Mouse (Mus musculus) hindbrain, embryonic 15.5 days (tissue): ENCODE measurements at regions not wholly inside any gene's neighbourhood (a gene's known extent, or its start where the extent isn't known, plus 50 kb on each side); places are given as distances from the start of the nearest gene placed in this dataset.
"Not testable (repeated sequence)": the region's sequence is repeated elsewhere in the genome, so short reads cannot be mapped to it uniquely, and the experiment has no call there.

Experiments
- ATAC-seq: fragments of 200-750 bp; cut with Nextera tagmentation; 2 replicates; pipeline ENCODE4 v1.8.0; 2017; ENCODE audit warnings: low read depth, moderate number of reproducible peaks, moderate TSS enrichment; ENCODE audit not compliant: low FRiP score
- H3K27ac ChIP-seq: fragments of 300-500 bp; sonication (generic); replicated peaks from 2 replicates; pipeline ENCODE4 v1.5.1; 2015; ENCODE audit warnings: mild to moderate bottlenecking, inconsistent platforms
- H3K27me3 ChIP-seq: fragments of 300-500 bp; sonication (generic); 2 replicates; pipeline ENCODE4 v1.6.1; 2015; ENCODE audit warnings: control low read depth, inconsistent platforms
- H3K36me3 ChIP-seq: fragments of 300-500 bp; sonication (generic); 2 replicates; pipeline ENCODE4 v1.6.1; 2015; ENCODE audit warnings: control low read depth, inconsistent platforms
- H3K4me1 ChIP-seq: fragments of 300-500 bp; sonication (generic); replicated peaks from 2 replicates; pipeline ENCODE4 v1.6.1; 2015; ENCODE audit warnings: control low read depth, inconsistent platforms
- H3K4me2 ChIP-seq: fragments of 300-500 bp; sonication (generic); 2 replicates; pipeline ENCODE4 v1.6.1; 2015; ENCODE audit warnings: moderate library complexity, mild to moderate bottlenecking, inconsistent platforms
- H3K4me3 ChIP-seq: fragments of 300-500 bp; sonication (generic); 2 replicates; pipeline ENCODE4 v1.5.1; 2015; ENCODE audit warnings: mild to moderate bottlenecking, inconsistent platforms
- H3K9ac ChIP-seq: fragments of 300-500 bp; sonication (generic); 2 replicates; pipeline ENCODE4 v1.6.1; 2015; ENCODE audit warnings: inconsistent platforms
- H3K9me3 ChIP-seq: fragments of 300-500 bp; sonication (generic); 2 replicates; pipeline ENCODE4 v1.6.1; 2016; ENCODE audit warnings: control low read depth, inconsistent platforms
- WGBS: fragments of 180-500 bp; shearing (Covaris S2); methylation state at CpG from one replicate; pipeline ENCODE4 v1.1.7; 2015; 5-methylcytosine and 5-hydroxymethylcytosine counted together

DNA sequence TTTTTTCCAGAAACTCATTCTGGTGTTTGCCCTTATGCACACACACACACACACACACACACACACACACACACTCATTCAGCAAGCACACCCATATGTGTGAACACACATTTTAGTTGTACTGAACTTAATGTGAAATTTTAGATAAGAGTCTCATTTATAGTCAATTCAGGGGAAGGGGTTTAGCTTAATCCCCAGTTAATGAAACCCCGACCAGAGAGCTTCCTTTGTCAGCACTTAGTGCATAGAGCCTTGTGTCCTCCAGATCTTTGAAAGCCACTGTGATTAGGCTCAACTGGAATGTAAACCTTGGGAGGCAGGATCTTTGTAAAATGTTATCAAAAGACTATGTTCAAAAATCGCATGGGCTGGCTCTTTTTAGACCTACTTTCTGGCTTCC is 53.4 kb downstream of the Rps12 start:
- 56% methylated on average over 2 of the region's 2 CpGs for WGBS

DNA sequence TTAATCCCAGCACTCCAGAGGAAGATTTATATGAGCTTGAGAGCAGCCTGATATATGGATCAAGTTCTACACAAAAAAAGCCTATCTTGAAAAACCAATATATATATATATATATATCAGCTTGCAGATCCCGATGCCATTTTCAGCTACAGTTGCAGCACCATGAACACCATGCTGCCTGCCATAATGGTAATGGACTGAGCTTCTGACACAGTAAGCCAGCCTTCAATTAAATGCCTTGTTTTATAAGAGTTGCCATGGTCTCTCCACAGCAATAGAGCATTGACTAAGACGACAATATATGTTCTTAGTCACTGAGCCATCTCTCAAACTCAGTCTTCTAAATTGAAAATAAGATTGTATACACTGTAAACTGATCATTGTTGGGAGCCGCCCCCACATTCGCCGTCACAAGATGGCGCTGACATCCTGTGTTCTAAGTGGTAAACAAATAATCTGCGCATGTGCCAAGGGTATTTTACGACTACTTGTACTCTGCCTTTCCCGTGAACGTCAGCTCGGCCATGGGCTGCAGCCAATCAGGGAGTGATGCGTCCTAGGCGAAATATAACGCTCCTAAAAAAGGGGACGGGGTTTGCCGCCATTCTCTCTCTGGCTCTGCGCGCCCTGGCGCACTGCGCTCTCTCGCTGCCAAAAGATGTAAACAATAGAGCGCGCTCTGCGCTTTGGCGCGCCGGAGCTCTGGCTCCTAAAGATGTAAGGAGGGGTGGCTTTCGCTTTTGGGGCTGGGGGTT is 60.9 kb downstream of the Rps12 start:
- H3K9ac ChIP-seq, H3K4me1 ChIP-seq, H3K9me3 ChIP-seq, H3K36me3 ChIP-seq, H3K27ac ChIP-seq, H3K27me3 ChIP-seq, ATAC-seq: not testable (repeated sequence)
- 88% methylated on average over 28 of the region's 28 CpGs for WGBS
- H3K4me2 ChIP-seq = peak overlapping the region; percentile 17; the same call in 1 of the 2 replicates
- peak overlapping the region; percentile 24; the same call in 1 of the 2 replicates for H3K4me3 ChIP-seq

More for the DNA sequence above, 53.4 kb downstream of the Rps12 start:
- no peak overlapping the region for H3K4me2 ChIP-seq
- H3K9ac ChIP-seq = no peak overlapping the region
- H3K9me3 ChIP-seq = no peaks in the 10 kb centered on the region
- H3K4me3 ChIP-seq = no peak overlapping the region
- H3K27me3 ChIP-seq = no peaks in the 10 kb centered on the region
- no peaks in the 10 kb centered on the region for H3K36me3 ChIP-seq
- H3K27ac ChIP-seq = no peak overlapping the region
- no peak for ATAC-seq
- no peaks in the 10 kb centered on the region for H3K4me1 ChIP-seq

DNA sequence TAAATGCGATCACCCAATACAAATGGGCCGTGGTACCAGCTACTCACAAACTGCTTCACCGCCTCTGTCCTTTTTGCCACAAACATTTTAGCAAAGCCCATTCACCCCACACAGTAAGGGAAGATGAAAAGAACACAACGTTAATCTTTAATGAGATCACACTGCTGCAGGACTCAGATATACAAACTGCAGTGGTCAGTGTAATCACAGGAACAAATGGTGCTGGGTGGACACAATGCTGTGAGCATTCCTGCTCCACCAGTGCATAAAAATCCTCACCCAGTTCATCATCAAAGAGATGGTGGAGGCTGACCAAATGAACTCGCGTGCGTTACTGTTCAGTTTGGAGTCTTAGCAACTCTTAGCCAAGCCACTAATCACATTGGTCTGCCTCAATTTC is 69.0 kb downstream of the Rps12 start:
- no peaks in the 10 kb centered on the region for H3K36me3 ChIP-seq
- no peak overlapping the region for H3K4me3 ChIP-seq
- no peaks in the 10 kb centered on the region for H3K4me1 ChIP-seq
- WGBS = 29% methylated on average over 7 of the region's 7 CpGs
- no peak overlapping the region for H3K9ac ChIP-seq
- no peak overlapping the region for H3K4me2 ChIP-seq
- no peak for ATAC-seq
- no peaks in the 10 kb centered on the region for H3K27me3 ChIP-seq
- H3K9me3 ChIP-seq = no peaks in the 10 kb centered on the region
- no peak overlapping the region for H3K27ac ChIP-seq

DNA sequence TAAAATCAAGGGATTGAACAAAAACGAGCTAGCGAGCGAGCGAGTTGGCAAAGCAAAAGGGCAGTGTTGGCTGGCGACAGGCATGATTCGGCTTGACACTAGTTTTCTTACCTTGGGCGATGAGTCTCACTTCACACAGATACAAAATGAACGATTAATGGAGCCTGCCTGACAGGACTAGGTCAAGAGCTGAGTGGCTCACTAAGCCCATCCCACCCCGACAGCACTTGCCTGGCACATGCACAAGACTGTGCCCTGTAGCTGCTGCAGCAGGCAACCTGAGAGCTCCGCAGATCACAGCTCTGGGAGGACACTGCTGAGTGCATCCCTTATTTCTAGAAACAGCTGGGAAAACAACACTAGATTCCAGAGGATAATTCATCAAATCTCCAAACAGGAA is 71.6 kb downstream of the Rps12 start:
- Histone ChIP-seq H3K27me3 (no peaks in the 10 kb centered on the region), H3K4me1 (0 out of 2 replicates have a peak, but pooled peaks cover 6% of the 10 kb centered on the region), H3K9ac (no peak overlapping the region), H3K4me3 (no peak overlapping the region), H3K9me3 (no peaks in the 10 kb centered on the region), H3K36me3 (no peaks in the 10 kb centered on the region), H3K27ac (no peak overlapping the region), H3K4me2 (no peak overlapping the region)
- 88% methylated on average over 10 of the region's 10 CpGs for WGBS
- no peak for ATAC-seq

DNA sequence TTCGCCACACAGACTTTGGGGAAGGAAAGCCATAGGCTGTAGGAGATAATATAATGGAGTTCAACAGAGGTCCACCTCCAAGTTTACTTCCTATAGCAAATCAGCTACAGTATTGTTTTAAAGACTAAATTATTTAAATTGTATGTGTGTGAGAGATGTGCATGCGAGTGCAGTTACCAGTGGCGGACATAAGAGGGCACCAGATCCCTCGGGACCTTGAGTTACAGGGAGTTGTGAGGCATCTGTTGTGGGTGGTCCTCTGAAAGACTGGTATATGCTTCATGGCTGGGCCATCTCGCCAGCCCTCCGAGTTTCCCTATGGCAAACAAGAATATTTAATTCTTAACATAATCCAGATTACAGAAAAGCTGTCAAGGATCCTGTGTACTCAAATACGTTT is 72.0 kb downstream of the Rps12 start:
- Histone ChIP-seq H3K27me3 (no peaks in the 10 kb centered on the region), H3K4me3 (no peak overlapping the region), H3K9ac (no peak overlapping the region), H3K36me3 (no peaks in the 10 kb centered on the region), H3K4me1 (0 out of 2 replicates have a peak, but pooled peaks cover 6% of the 10 kb centered on the region), H3K9me3 (no peaks in the 10 kb centered on the region), H3K27ac (no peak overlapping the region), H3K4me2 (no peak overlapping the region)
- 96% methylated on average over 7 of the region's 7 CpGs for WGBS
- no peak for ATAC-seq

DNA sequence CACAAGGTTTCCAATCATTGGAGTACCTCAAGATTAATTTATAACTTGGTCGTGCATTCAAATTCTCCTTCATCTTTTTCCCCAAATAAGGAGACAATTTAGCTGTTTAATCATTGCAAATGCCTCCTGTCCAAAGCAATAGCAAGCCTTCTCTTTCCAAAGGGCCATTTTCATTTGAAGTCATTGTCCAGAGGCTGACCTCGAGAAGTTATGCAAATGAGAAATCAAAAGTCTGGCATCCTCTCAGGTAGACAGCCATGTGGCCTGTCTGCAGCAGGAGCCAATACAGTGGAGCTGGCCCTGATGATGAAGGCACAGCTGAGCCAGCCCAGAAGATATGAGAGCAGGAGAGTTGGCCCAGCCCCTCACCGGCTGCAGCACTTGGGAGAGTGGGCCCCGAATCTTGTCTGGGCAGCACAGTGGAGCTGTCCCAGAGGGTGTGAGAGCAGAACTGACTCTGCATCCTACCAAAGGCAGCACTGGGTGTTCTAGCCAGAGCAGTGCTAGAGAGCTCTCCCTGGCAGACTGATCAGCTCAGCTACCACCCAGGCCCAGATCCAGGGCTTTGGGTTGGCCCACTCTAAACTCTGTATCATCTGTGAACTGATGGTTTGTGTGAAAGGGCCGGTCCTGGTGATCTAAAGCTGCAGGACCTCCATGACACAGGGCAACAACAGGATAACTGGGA is 74.2 kb downstream of the Rps12 start:
- Histone ChIP-seq H3K9ac (no peak overlapping the region), H3K27ac (no peak overlapping the region), H3K9me3 (no peaks in the 10 kb centered on the region), H3K4me1 (0 out of 2 replicates have a peak, but pooled peaks cover 6% of the 10 kb centered on the region), H3K4me2 (no peak overlapping the region), H3K36me3 (no peaks in the 10 kb centered on the region), H3K4me3 (no peak overlapping the region), H3K27me3 (no peaks in the 10 kb centered on the region)
- 64% methylated on average over 5 of the region's 5 CpGs for WGBS
- ATAC-seq = no peak

DNA sequence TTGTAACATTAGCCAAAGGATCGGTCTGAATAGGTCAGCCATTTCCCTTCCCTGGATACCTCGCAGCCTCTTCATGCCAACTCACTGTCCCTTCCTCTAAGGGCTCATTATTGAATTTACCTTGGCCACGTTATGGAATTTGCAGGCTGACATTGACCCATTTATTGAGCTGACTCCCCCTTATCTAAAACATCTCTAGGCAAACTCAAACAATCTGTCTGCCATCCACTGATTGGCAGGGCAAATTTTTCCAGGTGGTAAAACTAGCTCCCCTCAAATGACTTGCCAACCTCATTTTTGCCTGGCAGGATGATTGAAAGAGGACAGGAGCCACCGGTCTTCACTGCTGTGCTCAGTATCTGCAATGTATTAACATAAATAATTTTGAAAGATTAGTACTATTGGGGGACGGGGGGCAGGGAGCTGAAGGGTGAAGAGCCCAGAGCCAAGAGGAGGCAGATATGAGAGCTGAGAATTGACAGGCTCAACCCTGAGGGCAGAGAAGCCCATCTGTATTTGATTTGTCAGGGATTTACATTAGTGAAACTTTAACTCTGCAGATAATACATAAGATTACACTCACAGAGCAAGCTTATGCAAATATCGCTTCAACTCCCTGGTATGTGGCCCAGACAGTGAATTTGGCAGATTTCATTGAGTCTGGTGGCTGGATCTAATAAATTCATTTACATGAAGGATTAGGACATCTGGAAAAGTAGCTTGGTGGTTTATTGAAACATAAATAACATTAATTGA is 75.5 kb downstream of the Rps12 start:
- ATAC-seq = no peak
- 65% methylated on average over 6 of the region's 6 CpGs for WGBS
- H3K4me1 ChIP-seq = 0 out of 2 replicates have a peak, but pooled peaks cover 6% of the 10 kb centered on the region
- no peak overlapping the region for H3K4me2 ChIP-seq
- H3K27me3 ChIP-seq = no peaks in the 10 kb centered on the region
- no peak overlapping the region for H3K4me3 ChIP-seq
- H3K36me3 ChIP-seq = no peaks in the 10 kb centered on the region
- no peak overlapping the region for H3K27ac ChIP-seq
- H3K9ac ChIP-seq = no peak overlapping the region
- no peaks in the 10 kb centered on the region for H3K9me3 ChIP-seq

DNA sequence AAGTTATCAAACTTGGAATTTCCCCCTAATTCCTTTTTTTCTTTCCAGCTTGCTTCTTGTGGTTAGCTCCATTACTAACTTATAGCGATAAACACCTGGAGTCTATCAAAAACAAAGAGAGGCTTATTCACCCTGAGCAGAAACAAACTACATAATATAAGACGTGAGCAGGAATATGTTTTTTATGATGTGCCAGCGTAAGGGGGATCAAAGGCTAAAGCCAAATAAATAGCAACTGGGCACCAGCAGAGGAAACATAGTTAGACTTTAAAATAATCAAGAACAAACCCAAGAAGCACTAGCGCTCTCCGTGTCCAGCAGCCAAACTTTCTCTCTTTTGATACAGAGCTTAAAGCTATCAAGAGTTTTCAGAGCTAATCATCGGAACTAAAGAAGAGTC is 76.1 kb downstream of the Rps12 start:
- Histone ChIP-seq H3K9ac (no peak overlapping the region), H3K27me3 (no peaks in the 10 kb centered on the region), H3K4me2 (no peak overlapping the region), H3K4me1 (0 out of 2 replicates have a peak, but pooled peaks cover 6% of the 10 kb centered on the region), H3K9me3 (no peaks in the 10 kb centered on the region), H3K36me3 (no peaks in the 10 kb centered on the region), H3K4me3 (no peak overlapping the region), H3K27ac (no peak overlapping the region)
- WGBS = 86% methylated on average over 6 of the region's 6 CpGs
- ATAC-seq = no peak

DNA sequence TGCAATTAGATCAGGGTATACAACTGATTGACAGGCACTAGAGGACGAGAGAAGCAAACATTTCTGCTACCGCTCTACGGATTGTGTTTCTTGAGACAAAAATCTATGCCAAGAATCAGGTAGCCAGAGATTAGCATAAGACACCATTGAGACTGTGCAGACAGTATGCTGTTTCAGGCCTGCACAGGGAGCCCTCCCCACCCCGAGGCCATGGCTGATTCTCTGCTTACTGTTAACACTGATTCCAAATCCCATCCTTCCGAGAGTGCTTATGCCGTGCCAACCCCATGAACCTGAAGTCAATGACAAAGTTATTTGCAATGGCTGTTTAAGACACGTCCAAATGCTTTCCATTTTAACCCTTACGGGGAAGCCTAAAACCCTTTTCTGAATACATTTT is 78.8 kb downstream of the Rps12 start:
- WGBS = 87% methylated on average over 8 of the region's 8 CpGs
- Histone ChIP-seq H3K36me3 (no peaks in the 10 kb centered on the region), H3K4me1 (0 out of 2 replicates have a peak, but pooled peaks cover 6% of the 10 kb centered on the region), H3K4me2 (no peak overlapping the region), H3K27me3 (no peaks in the 10 kb centered on the region), H3K4me3 (no peak overlapping the region), H3K9me3 (no peaks in the 10 kb centered on the region), H3K9ac (no peak overlapping the region), H3K27ac (no peak overlapping the region)
- no peak for ATAC-seq

DNA sequence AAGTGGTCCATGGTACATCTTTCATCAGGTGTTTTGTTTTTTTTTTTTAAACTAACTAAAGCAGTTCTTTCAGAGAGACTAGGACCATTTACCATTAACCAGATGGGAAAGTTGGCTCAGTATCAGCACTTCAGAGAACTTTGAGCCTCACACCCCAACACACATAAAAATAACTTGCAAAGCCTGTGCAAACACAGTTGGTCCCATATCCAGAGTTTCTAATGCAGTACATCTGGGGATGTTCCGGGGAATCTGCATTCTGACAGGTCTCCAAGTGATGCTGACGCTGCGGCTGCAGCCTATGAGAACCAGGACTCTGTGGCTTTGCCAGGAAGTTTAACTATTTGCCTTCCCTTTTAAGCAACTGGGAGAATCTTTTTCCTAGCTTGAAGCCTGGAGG is 79.9 kb downstream of the Rps12 start:
- H3K36me3 ChIP-seq = no peaks in the 10 kb centered on the region
- no peaks in the 10 kb centered on the region for H3K27me3 ChIP-seq
- no peak overlapping the region for H3K9ac ChIP-seq
- no peaks in the 10 kb centered on the region for H3K9me3 ChIP-seq
- ATAC-seq = no peak
- no peak overlapping the region for H3K4me3 ChIP-seq
- no peak overlapping the region for H3K4me2 ChIP-seq
- H3K27ac ChIP-seq = no peak overlapping the region
- H3K4me1 ChIP-seq = 0 out of 2 replicates have a peak, but pooled peaks cover 4% of the 10 kb centered on the region
- WGBS = 71% methylated on average over 3 of the region's 3 CpGs

DNA sequence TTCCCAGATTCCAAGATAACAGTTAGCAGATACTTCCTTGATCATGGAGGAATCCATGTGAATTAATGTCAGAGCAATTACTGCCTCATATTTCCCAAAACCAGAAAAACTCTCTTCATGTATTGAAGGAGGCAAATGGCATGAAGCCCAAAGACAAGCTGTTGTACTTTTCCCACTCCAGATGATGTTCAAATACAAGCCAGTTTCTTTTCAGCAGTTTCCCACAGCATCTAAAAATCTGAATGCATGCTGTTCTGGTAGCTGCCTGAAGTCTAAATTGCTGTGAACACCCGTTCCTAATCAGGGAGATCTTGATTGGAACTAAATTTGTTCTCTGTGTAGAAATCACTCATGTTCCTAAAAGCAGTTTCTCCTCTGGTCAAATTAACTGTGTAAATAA is 83.0 kb downstream of the Rps12 start:
- Histone ChIP-seq H3K4me1 (no peaks in the 10 kb centered on the region), H3K9me3 (no peaks in the 10 kb centered on the region), H3K27me3 (no peaks in the 10 kb centered on the region), H3K9ac (no peak overlapping the region), H3K4me3 (no peak overlapping the region), H3K27ac (no peak overlapping the region), H3K4me2 (no peak overlapping the region), H3K36me3 (no peaks in the 10 kb centered on the region)
- WGBS = 77% methylated on average over 1 of the region's 1 CpGs
- ATAC-seq = no peak

DNA sequence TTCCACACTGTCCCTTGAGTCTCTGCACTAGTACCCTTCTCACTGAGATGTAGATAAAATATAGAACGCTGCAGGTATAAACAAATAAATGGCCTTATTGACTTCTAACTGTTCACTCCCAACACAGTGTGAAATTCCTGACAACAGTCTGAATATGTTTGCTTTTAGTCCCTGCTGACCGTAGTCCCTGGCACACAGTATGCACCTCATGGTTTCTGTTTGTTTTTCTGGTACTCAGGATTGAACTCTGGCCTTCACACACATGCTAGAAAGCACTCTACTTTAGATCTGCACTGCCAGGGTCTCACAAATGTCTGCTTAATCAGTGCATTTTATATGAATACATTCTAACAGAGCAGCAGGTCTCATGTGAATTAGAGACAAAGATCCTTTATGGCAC is 95.8 kb downstream of the Rps12 start:
- H3K4me2 ChIP-seq = no peak overlapping the region
- H3K36me3 ChIP-seq = no peaks in the 10 kb centered on the region
- H3K27me3 ChIP-seq = no peaks in the 10 kb centered on the region
- H3K9me3 ChIP-seq = no peaks in the 10 kb centered on the region
- WGBS = 76% methylated on average over 2 of the region's 2 CpGs
- H3K4me3 ChIP-seq = no peak overlapping the region
- no peaks in the 10 kb centered on the region for H3K4me1 ChIP-seq
- no peak overlapping the region for H3K9ac ChIP-seq
- no peak for ATAC-seq
- H3K27ac ChIP-seq = no peak overlapping the region
